Mouse (Mus musculus) forelimb bud, embryonic 11.5 days (tissue): ENCODE results near the gene Fgd6.

Experiments
- DNase-seq: peaks from one replicate; pipeline ENCODE4 v3.0.0-alpha.2; 2012; ENCODE audit warnings: low read depth, low spot score

Fgd6 gene

DNA sequence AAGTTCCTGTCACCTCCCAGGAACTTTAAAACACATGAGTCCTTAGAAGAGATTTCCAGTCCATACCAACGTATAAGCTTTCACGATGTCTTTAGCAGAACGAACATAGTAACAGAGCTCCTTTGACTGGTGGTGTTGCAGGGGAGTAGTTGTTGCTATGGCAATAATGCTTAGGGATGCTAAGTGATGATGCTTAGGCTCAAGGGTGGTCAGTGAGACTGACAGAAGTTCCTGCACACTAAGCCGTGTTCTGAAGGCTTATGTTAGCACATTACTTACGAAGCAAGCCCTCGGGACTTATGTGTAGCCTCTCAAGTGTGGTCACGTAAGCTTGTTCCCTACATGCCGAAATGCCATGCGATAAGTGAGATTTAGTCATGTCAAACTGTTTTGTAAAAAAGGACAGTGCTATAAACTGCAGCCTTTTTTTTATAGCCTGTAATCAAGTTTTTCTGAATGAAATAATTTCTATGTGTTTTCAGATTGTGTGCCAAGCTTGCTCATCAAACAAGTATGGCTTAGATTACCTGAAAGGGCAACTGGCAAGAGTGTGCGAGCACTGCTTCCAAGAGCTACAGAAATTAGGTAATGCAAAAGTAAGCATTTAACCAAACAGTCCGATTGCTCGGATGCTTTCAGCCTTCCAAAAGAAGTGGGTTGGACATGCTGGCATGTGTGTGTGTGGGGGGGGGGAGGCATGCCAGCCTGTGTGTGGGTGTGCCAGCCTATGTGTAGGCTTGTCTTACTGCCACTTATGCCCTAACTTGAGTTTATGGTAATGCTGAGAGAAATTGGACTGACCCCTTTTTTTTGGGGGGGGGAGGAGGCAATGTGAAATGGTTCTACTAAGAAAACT is 99.0 kb downstream of the Fgd6 start:
- DNase-seq: no peak

DNA sequence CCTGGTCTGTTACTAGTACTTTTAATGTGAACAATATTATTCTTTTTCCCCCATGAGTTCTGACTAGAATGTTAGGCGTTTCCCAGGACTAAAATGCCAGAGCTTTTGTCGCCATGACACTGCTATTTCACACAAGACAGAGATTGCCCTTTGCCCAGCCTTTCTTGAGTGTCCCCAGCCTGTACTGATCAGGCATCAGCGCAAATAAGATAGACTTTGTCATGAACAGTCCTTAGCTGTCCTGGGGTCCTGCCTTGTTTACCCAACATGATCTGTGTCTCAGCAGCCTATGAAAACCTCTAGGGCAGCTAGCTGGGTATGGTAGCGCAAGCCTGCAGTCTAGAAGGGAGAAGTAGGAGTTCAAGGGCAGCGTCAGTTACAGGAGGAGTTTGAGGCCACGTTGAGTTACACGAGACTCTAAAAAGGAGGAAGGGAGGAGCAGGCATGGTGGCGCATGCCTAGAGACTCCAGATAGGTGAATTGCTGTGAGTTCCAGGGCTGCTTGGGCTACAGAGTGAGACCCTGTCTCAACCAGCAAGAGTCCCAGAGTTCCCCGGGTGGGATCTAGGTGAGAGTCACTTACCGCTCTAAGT is 103.2 kb downstream of the Fgd6 start:
- no peak for DNase-seq

DNA sequence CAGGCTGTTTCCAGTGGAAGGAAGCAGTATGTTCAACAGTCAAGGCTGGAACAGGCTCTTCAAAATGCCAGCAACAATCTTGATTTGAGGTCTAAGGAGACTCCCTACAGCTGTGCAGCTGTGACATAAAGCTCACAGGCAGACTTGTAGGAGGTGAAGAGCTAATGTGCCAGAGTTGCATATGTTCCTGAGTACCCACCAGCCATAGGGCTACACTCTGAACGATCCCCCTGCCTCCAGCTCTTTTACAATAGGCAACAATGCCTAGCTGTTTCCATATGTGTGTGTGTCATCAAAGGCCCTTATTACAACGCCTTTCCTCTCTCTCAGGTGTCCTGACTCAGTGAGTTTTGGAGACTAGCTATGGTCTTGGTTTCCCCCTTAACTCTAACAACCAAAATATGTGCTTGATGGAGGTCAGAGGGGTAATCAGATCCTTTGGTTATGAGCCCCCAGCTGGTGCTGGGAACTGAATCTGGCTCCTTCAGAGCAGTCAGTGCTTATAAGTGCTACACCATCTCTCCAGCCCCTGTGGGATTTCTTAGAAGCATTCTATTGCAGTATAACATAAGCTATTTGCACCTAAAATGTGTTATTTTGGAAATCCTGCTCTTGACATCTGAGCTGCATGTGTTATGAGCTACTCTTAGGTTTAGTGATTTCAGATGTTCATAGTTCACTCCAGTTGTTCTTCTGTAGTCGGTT is 104.6 kb downstream of the Fgd6 start:
- no peak for DNase-seq

DNA sequence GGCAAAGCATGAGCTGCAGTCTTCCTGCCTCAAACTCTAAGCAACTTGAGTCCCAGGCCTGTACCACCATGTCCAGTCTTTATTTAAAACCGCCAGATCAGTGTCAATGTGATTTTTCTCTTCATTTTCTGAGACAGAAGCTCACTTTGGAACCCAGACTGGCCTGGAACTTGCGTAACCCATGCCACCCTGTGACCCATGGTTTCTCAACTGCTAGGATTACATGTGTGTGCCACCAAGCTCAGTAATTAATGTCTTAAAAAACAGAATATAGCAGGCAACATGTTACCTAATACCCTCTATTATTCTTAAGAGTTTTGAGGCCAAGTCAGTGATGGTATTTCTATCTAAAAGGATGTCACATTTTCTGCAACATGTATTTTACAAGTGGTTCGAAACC is 106.6 kb downstream of the Fgd6 start:
- DNase-seq: no peak

DNA sequence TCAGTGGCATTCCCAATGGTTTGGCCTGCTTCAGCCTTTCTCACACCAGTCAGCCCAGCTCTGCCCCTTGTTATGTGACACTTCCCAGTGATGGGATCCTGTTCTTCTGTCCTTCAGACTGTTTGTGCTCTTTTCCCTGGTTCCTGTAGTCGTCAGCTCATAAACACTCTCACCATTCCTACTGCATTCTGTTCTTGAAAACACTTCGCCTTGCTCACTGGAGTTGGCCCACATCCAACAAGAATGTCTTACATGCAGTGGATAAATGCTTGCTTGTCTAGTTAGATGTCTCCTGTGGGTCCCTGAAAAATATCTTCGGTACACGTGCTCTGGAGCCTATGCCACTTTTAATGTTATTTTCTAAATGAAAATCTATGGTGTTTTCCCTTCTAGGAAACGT is 108.8 kb downstream of the Fgd6 start:
- DNase-seq: no peak

DNA sequence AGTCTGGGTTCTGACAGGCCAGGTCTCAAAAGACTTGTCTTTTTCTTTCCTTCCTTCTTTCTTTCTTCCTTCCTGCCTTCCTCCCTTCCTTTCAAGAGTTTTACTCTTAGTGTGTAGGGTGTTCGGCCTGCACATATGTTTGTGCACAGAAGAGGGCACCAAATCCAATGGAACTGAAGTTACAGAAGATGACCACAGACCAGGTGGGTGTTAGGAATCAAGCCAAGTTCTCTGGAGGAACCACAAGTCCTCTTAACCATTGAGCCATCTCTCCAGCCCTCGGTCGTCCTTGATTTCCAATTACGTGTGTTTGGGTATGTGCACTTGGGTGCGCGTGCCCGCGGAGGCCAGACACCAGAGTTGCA is 111.6 kb downstream of the Fgd6 start:
- DNase-seq: no peak

DNA sequence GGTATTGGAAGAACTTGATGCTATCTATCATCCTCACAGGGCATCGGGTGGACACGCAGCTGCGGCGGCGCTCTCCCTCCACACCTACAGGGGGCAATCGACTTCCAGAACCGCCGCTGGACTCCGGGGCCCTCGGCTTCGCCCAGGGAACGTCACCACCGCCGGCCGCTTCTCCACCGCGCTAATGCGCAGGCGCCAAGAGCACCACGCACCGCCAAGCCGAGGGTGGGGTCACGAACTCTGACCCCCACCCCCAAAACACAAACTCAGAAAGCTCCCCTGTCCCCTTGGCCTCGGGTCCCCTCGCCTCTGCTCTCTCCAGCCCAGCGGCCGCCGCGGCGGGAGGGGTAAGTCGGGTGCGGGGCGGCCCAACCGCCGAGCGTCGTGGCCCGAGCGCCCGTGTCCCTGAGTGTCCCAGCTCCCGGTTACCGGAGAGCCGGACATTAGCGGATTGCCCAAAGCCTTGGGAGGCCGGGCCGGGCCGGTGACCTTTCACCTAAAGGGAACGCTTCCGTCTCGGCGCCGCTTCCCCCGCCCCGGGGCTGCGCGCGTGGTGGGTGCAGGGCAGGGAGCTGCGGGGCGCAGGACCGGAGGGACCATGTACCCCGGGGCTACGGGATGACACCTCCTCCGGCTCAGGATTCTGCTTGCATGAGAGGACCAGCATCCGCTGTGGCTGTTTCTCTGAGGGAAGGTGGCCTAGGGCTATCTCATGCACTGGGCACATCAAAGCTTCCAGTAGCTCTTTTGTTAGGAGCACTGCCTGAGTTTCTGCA is 112.1 kb downstream of the Fgd6 start, which contains the start of gene Nr2c1:
Gene Nr2c1, plus strand, starts transcription at position 268 of the 776 bp plus-strand sequence.
- peak; percentile 75 for DNase-seq

DNA sequence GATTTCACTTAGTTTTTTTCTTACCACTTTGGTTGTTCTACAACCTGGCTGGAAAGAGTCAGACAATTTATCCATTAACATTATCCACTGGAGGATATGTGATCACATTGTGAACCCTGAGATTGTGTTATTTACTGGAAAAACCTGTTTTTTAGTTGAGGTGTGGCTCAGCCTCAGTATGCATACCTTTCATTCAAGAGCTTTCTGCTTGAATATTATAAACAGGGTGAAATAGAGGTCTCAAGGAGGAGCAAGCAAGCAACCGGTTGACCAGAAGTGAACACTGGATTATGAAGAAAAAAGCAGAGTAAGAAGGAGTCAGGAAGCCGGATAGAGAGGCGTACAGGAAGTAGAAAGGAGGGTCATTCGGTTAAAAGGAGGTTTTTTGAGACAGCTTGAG is 115.7 kb downstream of the Fgd6 start:
- no peak for DNase-seq

DNA sequence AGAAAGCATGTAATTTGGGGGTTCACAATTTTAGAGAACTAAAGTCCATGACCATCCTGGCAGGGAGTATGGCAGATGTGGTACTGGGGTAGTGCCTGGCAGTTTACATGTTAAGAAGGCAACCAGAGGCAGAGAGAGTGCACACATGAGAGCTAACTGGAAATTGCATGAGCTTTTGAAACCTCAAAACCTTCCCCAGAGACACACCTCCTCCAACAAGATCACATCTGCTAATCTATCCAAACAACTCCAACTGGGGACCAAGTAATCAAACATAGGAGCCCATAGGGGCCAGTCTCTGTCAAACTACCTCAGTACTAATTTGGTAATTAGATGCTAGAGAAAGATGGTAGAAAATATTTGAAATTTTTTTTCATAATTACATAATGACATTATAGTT is 118.0 kb downstream of the Fgd6 start:
- no peak for DNase-seq

DNA sequence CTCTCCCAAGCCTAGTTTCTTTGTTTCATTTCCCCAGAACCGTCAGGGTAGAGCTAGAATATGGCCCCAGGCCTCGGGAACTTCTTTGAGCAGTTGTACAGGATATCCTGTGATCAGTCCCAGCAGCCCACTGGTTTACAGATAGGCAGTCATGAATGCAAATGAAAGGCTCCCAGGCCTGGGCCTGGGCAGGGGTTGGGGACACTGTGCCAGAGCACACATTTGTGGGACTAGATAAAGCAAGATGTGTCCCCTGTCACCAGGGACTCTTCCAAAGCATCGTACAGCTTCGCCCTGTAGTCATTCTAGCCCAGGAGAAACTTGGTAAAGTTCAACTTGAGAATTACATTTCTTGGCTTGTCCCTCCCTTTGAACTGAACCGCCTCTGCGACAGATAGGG is 123.2 kb downstream of the Fgd6 start:
- no peak for DNase-seq

DNA sequence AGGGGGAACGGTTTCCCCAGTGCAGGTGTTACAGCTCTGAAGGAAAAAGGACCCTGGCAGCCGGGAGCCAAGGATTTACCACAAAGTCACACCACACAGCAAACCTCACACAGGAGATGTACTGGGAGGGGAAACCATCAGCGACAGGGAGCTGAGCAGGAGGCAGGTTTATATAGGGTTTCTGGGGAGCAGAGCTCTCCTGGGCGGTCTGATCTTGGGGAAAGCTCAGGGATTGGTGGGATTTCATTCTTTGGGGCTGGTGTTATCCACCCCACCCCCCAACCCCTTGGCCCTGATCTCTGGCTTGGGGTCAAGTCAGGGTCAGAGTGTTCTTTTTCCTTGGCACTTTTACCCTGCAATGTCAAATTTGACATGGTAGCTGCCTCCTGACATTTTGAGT is 123.6 kb downstream of the Fgd6 start:
- no peak for DNase-seq

DNA sequence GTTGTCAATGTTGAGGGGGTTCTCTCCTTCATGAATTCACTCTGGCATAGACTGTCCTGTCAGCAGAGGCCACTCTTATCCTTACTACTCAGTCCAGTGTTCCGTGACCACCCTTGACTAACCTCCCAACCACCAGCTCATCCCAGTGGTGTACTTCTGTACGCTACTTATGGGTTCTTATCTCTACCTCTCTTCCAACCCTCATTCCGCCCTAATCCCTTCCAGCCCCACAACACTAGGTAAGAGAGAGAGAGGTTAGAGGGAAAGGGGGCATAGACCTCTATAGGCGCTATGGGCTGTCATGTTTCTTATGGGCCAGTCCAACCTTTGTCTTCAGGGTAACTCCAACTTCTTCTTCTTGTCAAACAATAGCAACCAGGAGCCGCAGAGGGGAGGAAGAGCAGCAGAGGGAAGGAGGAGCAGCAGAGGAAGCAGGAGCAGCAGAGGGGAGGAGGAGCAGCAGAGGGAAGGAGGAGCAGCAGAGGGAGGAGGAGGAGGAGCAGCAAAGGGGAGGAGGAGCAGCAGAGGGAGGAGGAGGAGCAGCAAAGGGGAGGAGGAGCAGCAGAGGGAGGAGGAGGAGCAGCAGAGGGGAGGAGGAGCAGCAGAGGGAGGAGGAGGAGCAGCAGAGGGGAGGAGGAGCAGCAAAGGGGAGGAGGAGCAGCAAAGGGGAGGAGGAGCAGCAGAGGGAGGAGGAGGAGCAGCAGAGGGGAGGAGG is 125.4 kb downstream of the Fgd6 start:
- DNase-seq: no peak

DNA sequence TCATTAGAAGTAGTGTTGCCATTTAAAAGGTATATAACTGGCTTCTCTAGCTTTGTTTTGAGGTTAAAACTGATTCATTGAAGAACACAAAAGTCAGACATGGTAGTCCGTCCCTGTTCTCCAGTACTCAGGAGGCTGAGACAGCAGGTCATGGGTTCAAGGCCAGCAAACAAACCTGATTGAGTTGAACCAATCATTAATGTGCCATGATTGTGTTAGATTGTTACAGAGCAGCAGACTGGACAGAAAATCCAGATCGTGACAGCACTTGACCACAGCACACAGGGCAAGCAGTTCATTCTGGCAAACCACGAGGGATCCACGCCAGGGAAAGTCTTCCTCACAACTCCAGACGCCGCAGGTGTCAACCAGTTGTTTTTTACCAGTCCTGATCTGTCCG is 126.2 kb downstream of the Fgd6 start:
- no peak for DNase-seq

DNA sequence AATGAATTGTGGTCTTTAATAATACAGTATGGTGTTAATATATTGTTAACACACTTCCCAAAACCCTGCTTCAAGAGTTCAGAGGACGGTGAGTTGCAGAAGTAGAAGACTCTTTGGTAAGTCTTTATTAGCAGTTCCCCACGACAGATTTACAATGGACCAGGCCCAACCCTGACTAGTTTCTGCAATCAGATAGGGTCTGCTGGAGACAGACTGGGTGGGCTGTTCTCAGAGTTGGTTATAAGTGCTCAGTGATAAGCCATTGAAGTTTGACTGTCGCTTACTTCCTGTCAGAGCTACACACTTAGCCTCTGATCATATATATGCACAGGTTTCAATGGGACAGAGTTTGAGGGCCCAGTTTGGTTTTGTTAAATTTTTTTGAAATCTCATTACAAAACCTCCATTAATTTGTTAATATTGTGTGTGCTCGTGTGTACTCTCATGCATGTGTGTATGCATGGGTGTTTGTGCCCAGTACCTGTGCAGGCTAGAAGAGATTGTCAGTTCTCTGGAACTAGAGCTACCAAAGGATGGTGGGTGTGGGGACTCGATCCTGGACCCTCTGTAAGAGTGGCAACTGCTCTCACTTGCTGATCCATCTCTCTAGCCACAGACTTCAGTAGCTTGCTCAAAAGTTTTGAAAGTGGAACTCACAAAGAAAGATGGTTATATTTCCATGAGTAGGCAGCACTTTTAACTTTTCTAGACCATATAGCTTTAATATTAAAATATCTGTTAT is 128.5 kb downstream of the Fgd6 start:
- DNase-seq: no peak

DNA sequence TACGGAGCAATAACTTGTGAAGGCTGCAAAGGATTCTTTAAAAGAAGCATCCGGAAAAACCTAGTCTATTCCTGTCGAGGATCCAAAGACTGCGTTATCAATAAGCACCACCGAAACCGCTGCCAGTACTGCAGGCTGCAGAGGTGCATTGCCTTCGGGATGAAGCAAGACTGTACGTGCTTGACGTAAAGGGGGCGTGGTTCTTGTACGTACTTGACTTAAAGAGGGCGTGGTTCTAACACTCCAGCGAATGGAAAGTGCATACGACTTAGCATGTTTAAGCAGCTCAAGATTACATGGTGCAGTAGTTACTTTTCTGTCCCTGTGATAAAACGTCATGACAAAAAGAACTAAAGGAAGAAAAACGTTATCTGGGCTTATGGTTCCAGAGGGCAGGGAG is 129.6 kb downstream of the Fgd6 start:
- no peak for DNase-seq

DNA sequence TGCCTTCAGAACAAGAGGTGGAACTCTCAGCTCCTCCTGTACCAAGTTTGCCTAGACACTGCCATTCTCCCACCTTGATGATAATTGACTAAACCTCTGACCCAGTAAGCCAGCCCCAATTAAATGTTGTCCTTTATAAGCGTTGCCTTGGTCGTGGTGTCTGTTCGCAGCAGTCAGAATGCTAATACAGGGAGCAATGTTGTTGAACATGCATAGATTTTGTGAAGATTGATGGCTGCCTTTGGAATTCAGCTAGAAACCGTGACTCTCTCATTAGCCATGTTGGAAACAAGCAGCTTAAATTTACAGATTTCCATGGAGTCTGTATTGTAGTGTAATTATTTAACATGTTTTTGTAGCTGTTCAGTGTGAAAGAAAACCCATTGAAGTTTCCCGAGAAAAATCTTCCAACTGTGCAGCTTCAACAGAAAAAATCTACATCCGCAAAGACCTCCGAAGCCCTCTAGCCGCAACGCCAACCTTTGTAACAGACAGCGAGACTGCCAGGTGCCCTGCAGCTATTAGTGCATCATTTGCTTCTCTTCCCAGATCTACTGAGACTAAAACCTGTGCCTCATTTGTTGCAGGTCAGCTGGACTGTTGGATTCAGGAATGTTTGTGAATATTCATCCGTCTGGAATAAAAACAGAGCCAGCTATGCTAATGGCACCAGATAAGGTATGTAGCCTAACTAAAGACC is 131.4 kb downstream of the Fgd6 start:
- no peak for DNase-seq

DNA sequence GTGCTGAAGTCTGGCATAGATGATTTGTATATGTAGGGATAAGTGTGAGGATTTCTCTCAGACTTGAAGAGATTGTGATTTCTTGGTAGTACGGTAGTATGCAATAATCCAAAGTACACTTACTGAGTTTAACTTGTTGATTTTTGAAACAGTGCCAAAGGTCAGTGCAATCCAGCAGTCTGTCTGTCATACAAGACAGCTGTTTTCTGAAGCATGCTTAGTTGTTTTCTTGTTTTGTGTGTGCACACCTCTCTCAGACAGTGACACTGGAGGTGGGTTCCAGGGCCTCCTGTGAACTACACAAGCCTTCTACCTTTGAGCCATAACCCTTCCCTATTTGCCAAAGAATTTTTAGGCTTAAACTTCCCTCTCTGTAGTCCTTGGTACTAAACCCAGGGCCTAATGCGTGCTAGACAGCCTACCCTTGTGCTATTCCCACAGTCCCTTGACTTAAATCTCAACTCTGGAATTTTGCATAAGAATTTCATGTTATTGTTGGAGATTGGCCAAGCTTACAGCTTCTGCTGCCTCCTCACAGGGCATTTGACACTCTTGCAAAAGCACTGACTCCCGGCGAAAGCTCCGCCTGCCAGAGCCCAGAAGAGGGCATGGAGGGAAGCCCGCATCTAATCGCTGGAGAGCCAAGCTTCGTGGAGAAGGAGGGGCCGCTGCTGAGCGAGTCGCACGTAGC is 135.8 kb downstream of the Fgd6 start:
- DNase-seq: no peak

DNA sequence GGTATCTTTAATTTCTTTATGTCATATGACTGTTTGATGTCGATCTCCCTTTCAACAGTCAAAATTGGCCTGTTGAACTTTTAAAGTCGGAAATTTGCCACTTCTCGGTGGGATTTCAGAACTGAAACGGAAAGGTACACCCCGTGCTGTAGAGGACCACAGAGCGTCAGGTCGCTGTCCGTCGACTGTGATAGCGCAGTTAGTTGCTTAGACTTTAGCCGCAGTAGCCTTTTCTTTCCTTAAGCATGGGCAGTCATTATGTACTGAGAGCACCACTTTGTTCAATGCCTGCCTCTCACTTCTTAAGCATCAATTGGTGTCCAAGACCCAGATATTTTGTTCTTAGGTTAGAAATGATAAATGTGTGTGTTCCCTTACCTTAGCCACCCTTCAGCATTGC is 136.3 kb downstream of the Fgd6 start:
- DNase-seq: no peak

DNA sequence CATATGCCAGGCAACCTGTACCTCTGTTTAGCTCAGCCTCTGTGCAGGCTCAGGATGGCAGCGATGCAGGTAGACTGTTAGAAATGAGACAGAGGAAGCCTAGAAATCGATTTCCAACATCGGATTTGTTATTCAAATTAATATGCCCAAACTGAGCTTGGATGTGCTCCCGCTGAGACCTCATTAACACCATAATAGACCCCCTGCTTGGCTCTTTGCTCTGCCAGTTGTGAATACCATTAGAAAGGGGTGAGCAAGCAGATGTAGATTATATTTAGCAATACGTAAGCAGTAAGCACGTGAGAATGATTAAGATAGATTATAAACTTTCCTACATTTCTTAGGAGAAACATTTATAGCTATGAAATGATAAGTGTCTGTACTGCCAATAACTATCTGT is 136.9 kb downstream of the Fgd6 start:
- no peak for DNase-seq

DNA sequence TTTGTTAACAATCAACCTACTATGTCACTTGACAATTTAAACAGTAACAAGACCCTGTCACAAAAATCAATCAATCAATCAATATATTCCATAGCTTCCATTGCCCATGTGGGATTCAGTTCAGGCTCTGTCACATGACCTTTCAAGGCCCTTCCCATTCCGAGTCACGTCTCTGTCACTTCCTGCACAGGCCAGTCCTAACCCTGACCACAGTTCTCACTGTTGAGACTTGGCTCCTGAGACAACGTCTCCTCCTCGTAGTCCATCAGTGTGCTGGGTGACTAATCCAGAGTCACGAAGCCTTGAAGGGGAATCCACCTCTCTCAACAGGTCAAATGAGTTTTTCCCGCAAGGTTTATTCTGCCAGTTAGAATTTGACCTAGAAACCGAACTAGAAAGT is 138.9 kb downstream of the Fgd6 start:
- no peak for DNase-seq
